Mouse (Mus musculus): ENCODE measurements around the gene Tsc22d3. TPM values are rescaled to one million over a fixed set of nuclear protein-coding genes. Genes with fewer than 3 reads are reported as not detected.
A peak's percentile ranks its signal among the peaks of the same experiment; 100 is the strongest.

Gene Tsc22d3
- polyA plus RNA-seq (2014; fragmentation: Nextera tagmentation; extraction: Ambion mirVana): 184 and 203 TPM in 2 replicates

DNA sequence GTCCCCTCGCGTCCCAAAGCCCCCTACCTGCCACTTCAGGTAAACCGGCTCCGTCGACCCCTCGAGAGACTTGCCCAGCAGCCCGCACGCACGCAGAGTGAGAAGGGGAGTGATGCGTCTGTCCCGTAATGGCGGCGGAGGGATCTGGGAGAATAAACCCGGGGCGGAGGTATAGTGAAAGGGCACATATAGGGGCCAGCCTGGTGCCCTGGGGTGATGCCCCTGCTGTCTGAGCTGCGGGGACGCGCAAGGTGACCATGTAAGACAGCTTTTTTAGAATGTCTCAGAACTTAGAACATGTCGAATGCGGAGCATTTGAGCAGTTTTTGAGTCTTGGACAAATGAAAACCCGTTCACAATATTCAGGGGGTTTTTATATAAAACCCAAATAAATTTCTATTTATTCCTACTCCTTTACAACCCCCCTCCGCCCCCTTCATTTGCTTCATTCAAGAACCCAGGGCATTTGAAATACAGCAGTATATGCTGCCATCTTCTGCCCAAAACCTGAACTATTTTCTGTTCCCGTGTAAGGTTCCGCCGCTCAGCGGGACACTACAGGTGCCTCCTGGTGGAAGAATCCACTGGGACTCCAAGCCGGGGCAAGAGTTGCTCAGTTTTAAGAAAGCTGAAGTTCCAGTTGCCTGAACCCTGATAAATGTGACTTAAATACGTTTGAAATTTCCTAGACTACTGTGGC is at the start of gene Tsc22d3:
Gene Tsc22d3 (minus strand): TSS at position 250 of the 700 bp plus-strand sequence.
- no peaks in the 10 kb centered on the region for H3K4me1 ChIP-seq (ENCODE audit: control insufficient read depth, insufficient read depth, low read length)
- no peak for ATAC-seq (replicated peaks; ENCODE audit: insufficient number of reproducible peaks, low FRiP score, low TSS enrichment)
- peak within 1 kb of the TSS; percentile 31; the same call in 1 of the 2 replicates for H3K9ac ChIP-seq (ENCODE audit: low read depth, low read length)
- H3K27me3 ChIP-seq (ENCODE audit: control insufficient read depth, insufficient read depth, low read length): peaks cover 21% of the 10 kb centered on the region
- no peaks in the 10 kb centered on the region for H3K9me3 ChIP-seq (replicated peaks; ENCODE audit: control insufficient read depth, low read length)
- no peaks in the 10 kb centered on the region for H3K36me3 ChIP-seq (ENCODE audit: control insufficient read depth, insufficient read depth, low read length)
- peak within 1 kb of the TSS; percentile 76 for H3K4me2 ChIP-seq
- peak within 1 kb of the TSS; percentile 51 for H3K4me3 ChIP-seq (ENCODE audit: low read depth, low read length)
- H3K27ac ChIP-seq (ENCODE audit: low read depth, low read length): peak within 1 kb of the TSS; percentile 32; the same call in 1 of the 2 replicates
- WGBS (ENCODE audit: insufficient replicate concordance): 24% methylated on average over 28 of the region's 28 CpGs

DNA sequence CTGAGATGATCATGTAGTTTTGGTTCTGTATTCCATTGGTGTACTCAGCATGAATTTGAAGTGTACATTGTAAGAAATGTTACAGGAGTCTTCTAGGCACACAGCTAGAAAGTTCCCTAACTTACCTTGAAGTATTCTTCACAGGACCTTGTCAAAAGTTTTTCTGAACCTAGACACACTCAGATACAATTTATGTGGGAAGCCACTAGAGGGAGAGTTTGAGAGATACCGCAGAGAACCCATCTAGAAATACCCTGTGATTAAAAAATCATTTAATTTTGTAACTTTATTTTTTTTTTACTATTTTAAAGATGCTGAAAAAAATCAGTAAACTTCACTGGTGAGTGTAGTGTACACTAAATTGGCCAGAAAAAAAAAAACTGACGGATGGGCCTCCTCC is 39.1 kb upstream of the Tsc22d3 start:
- no peak overlapping the region for H3K4me3 ChIP-seq (ENCODE audit: low read depth, low read length)
- H3K27ac ChIP-seq (ENCODE audit: low read depth, low read length): no peak overlapping the region
- WGBS (ENCODE audit: insufficient replicate concordance): 58% methylated on average over 2 of the region's 2 CpGs
- no peak overlapping the region for H3K9ac ChIP-seq (ENCODE audit: low read depth, low read length)
- no peaks in the 10 kb centered on the region for H3K27me3 ChIP-seq (ENCODE audit: control insufficient read depth, insufficient read depth, low read length)
- no peaks in the 10 kb centered on the region for H3K4me1 ChIP-seq (ENCODE audit: control insufficient read depth, insufficient read depth, low read length)
- no peak overlapping the region for H3K4me2 ChIP-seq
- H3K36me3 ChIP-seq (ENCODE audit: control insufficient read depth, insufficient read depth, low read length): no peaks in the 10 kb centered on the region
- no peak for ATAC-seq (replicated peaks; ENCODE audit: insufficient number of reproducible peaks, low FRiP score, low TSS enrichment)
- H3K9me3 ChIP-seq (replicated peaks; ENCODE audit: control insufficient read depth, low read length): no peaks in the 10 kb centered on the region

DNA sequence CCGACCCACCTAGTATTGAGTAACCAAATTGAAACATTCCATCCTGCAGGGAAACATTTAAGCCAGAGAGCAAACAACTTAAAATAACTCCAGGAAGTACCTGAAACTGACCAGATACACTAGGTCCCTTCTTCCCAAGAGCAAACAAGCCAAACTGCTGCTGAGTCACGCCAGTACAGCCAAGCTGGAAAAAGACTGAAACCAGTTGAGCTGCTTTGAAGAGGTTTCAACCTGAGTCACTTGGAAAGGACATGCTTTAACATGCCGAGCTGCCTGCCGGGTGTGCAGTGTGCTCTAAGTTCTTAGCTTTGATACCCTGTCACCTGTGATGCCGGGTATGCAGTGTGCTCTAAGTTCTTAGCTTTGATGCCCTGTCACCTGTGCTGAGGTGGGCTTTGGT is 37.6 kb upstream of the Tsc22d3 start:
- Histone ChIP-seq H3K4me1 (ENCODE audit: control insufficient read depth, insufficient read depth, low read length) (no peaks in the 10 kb centered on the region), H3K4me3 (ENCODE audit: low read depth, low read length) (no peak overlapping the region), H3K9me3 (replicated peaks; ENCODE audit: control insufficient read depth, low read length) (no peaks in the 10 kb centered on the region), H3K27me3 (ENCODE audit: control insufficient read depth, insufficient read depth, low read length) (no peaks in the 10 kb centered on the region), H3K36me3 (ENCODE audit: control insufficient read depth, insufficient read depth, low read length) (no peaks in the 10 kb centered on the region), H3K9ac (ENCODE audit: low read depth, low read length) (no peak overlapping the region), H3K27ac (ENCODE audit: low read depth, low read length) (no peak overlapping the region), H3K4me2 (no peak overlapping the region)
- WGBS (ENCODE audit: insufficient replicate concordance): 68% methylated on average over 5 of the region's 5 CpGs
- ATAC-seq (replicated peaks; ENCODE audit: insufficient number of reproducible peaks, low FRiP score, low TSS enrichment): no peak

DNA sequence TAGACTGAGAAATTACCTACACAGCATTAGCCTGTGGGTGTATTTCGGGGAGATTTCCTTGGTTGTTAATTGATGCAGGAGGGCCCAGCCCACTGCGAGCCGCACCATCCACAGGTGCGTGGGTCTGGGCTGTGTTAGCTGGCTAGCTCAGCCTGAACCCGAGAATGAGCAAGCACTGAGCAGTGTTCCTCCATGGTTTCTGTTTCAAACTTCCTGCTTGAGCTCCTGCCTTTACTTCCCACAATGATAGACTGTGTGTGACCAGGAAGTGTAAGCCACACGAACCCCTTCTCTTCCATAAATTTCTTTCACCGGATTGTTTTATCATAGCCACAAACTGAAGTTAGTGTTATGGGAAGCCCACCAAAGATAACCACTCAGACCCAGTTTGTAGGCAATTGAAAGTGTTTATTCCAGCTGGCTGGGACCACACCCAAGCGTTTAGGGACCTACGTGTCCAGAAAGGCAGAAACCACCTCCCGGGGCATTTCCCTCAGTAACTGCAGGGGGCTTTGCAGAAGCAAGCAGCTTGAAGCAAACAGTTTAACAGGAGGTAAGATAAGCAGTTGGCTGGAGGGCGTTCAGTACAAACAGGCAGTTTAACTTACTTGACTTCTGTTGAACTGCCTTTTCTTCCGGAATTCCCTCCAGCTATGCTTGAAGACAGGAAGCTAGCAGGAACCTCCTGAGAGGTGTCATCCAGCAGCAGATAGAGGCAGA is 24.6 kb upstream of the Tsc22d3 start:
- H3K4me1 ChIP-seq (ENCODE audit: control insufficient read depth, insufficient read depth, low read length): no peaks in the 10 kb centered on the region; the same call in 1 of the 2 replicates
- 47% methylated on average over 12 of the region's 12 CpGs for WGBS (ENCODE audit: insufficient replicate concordance)
- no peak for ATAC-seq (replicated peaks; ENCODE audit: insufficient number of reproducible peaks, low FRiP score, low TSS enrichment)
- H3K4me3 ChIP-seq (ENCODE audit: low read depth, low read length): no peak overlapping the region
- H3K27ac ChIP-seq (ENCODE audit: low read depth, low read length): no peak overlapping the region
- no peak overlapping the region for H3K9ac ChIP-seq (ENCODE audit: low read depth, low read length)
- H3K36me3 ChIP-seq (ENCODE audit: control insufficient read depth, insufficient read depth, low read length): no peaks in the 10 kb centered on the region
- no peak overlapping the region for H3K4me2 ChIP-seq
- H3K9me3 ChIP-seq (replicated peaks; ENCODE audit: control insufficient read depth, low read length): no peaks in the 10 kb centered on the region
- H3K27me3 ChIP-seq (ENCODE audit: control insufficient read depth, insufficient read depth, low read length): no peaks in the 10 kb centered on the region

DNA sequence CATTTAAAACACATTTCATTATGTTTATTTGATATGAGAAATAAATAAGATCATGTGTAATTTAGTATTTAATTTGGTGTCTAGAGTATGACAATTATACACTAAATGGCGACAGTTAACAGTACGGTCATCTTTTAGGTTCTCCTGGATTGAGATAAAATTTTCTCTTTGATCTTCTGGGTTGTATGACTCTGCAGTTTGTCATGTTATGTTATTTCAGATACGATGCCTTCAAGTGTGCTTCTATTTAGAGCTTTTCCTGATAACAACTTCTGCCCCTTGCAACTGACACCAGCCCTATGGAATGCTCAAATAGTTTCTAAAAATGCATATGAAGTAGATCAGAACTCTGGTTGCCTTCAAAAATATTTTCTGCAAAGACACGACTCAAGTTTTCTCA is 9.5 kb upstream of the Tsc22d3 start:
- H3K9ac ChIP-seq (ENCODE audit: low read depth, low read length): no peak overlapping the region
- H3K27ac ChIP-seq (ENCODE audit: low read depth, low read length): no peak overlapping the region
- WGBS (ENCODE audit: insufficient replicate concordance): 43% methylated on average over 4 of the region's 4 CpGs
- H3K4me1 ChIP-seq (ENCODE audit: control insufficient read depth, insufficient read depth, low read length): peaks cover 2% of the 10 kb centered on the region; the same call in 1 of the 2 replicates
- no peaks in the 10 kb centered on the region for H3K9me3 ChIP-seq (replicated peaks; ENCODE audit: control insufficient read depth, low read length)
- H3K4me2 ChIP-seq: no peak overlapping the region
- no peak for ATAC-seq (replicated peaks; ENCODE audit: insufficient number of reproducible peaks, low FRiP score, low TSS enrichment)
- H3K4me3 ChIP-seq (ENCODE audit: low read depth, low read length): no peak overlapping the region
- no peaks in the 10 kb centered on the region for H3K27me3 ChIP-seq (ENCODE audit: control insufficient read depth, insufficient read depth, low read length)
- H3K36me3 ChIP-seq (ENCODE audit: control insufficient read depth, insufficient read depth, low read length): no peaks in the 10 kb centered on the region

DNA sequence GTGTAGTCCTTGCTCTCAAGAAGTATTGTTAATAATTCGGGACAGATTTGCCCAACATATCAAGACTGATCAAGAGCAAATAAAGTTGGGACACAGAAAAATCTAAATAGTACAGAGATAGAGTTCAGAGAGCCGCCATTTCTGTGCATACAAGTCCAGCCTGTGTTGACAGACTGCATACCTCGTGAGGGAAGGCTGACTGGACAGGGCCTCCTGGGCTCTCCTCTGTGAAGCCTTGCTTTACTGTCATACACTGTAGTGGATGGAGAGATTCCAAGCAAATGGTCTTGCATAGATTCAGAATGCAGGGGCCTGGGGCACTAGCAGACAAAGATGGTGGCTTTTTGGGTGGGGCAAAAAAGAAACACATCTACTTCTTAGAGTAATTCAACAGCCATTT is 1.4 kb upstream of the Tsc22d3 start:
- Histone ChIP-seq H3K27ac (ENCODE audit: low read depth, low read length) (no peak overlapping the region), H3K9me3 (replicated peaks; ENCODE audit: control insufficient read depth, low read length) (no peaks in the 10 kb centered on the region), H3K4me1 (ENCODE audit: control insufficient read depth, insufficient read depth, low read length) (no peaks in the 10 kb centered on the region), H3K4me2 (no peak overlapping the region), H3K27me3 (ENCODE audit: control insufficient read depth, insufficient read depth, low read length) (peaks cover 21% of the 10 kb centered on the region), H3K9ac (ENCODE audit: low read depth, low read length) (no peak overlapping the region), H3K36me3 (ENCODE audit: control insufficient read depth, insufficient read depth, low read length) (no peaks in the 10 kb centered on the region), H3K4me3 (ENCODE audit: low read depth, low read length) (no peak overlapping the region)
- WGBS (ENCODE audit: insufficient replicate concordance): 51% methylated on average over 3 of the region's 3 CpGs
- ATAC-seq (replicated peaks; ENCODE audit: insufficient number of reproducible peaks, low FRiP score, low TSS enrichment): no peak

DNA sequence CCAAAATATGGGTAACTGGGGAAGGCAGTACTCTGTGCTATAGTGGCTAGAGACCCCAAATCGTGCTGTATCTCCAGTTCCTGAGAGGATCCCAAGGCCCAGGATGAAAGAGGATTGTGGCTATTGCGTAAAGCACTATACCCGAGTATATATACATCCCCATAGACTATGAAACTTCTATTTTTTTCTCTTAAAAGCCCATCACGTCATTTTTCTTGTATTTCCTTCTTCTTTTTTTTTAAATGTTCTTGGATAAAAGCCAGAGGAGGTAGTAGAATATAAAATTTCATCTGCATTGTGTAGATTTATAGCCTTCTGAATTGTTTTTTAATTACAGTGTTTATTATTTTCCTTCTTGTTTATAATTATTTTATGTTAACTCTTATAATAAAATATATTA is 852 bp upstream of the Tsc22d3 start:
- Histone ChIP-seq H3K9ac (ENCODE audit: low read depth, low read length) (no peak overlapping the region), H3K27me3 (ENCODE audit: control insufficient read depth, insufficient read depth, low read length) (peaks cover 21% of the 10 kb centered on the region), H3K36me3 (ENCODE audit: control insufficient read depth, insufficient read depth, low read length) (no peaks in the 10 kb centered on the region), H3K9me3 (replicated peaks; ENCODE audit: control insufficient read depth, low read length) (no peaks in the 10 kb centered on the region), H3K4me1 (ENCODE audit: control insufficient read depth, insufficient read depth, low read length) (no peaks in the 10 kb centered on the region), H3K4me3 (ENCODE audit: low read depth, low read length) (no peak overlapping the region), H3K4me2 (no peak overlapping the region), H3K27ac (ENCODE audit: low read depth, low read length) (no peak overlapping the region)
- 57% methylated on average over 4 of the region's 4 CpGs for WGBS (ENCODE audit: insufficient replicate concordance)
- no peak for ATAC-seq (replicated peaks; ENCODE audit: insufficient number of reproducible peaks, low FRiP score, low TSS enrichment)

DNA sequence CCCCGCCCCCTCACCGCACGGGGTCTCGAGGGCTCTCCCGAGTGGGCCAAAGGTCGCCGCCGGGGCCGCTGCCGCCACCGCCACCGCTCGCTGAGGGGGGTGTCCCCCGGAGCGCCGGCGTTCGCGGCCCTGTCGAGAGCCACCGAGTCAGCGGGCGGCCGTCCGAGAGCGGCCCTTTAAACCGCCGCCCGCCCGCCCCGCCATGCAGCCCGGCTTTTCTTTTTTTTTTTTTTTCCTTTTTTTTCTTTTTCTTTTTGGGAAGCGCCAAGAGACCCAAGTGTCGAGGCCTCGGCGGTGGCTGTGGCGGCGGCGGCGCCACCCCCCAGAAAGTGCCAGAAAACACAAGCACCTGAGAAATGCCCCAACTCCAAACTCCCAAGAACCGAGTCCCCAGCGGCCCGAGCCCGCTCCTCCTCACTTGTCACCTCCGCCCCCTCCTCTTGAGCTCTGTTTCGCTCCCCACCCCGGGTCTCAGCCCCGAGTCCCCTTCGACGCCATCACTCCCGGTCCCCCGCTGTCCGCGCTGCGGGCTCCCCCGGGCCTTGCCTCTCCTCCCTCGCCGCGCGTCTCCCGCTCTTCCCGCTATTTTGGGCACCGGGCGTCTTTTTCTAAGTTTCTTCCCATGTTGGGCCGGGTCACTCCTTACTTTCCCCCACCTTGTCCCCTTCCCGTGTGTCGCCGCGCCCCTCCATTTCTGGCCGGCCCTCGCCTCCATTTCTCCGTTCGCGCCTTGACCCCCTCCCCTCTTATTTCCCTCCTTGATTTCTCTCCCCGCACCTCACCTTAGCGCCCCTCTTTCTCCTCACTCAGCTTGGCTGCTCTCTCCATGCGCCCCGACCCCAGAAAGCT is 674 bp downstream of the Tsc22d3 start:
- no peaks in the 10 kb centered on the region for H3K36me3 ChIP-seq (ENCODE audit: control insufficient read depth, insufficient read depth, low read length)
- peak; percentile 18; the same call in 1 of the 2 replicates for ATAC-seq (replicated peaks; ENCODE audit: insufficient number of reproducible peaks, low FRiP score, low TSS enrichment)

More for the DNA sequence above, 674 bp downstream of the Tsc22d3 start:
- H3K4me1 ChIP-seq (ENCODE audit: control insufficient read depth, insufficient read depth, low read length): no peaks in the 10 kb centered on the region
- 14% methylated on average over 54 of the region's 78 CpGs for WGBS (ENCODE audit: insufficient replicate concordance)
- peak overlapping the region; percentile 31; the same call in 1 of the 2 replicates for H3K9ac ChIP-seq (ENCODE audit: low read depth, low read length)
- H3K4me2 ChIP-seq: peak overlapping the region; percentile 76
- peaks cover 21% of the 10 kb centered on the region for H3K27me3 ChIP-seq (ENCODE audit: control insufficient read depth, insufficient read depth, low read length)
- peak overlapping the region; percentile 51 for H3K4me3 ChIP-seq (ENCODE audit: low read depth, low read length)
- H3K27ac ChIP-seq (ENCODE audit: low read depth, low read length): peak overlapping the region; percentile 32
- H3K9me3 ChIP-seq (replicated peaks; ENCODE audit: control insufficient read depth, low read length): no peaks in the 10 kb centered on the region

All from heart, embryonic 11.5 days (tissue).